Mouse (Mus musculus) embryonic fibroblast, embryonic 13.5 days (primary cell): ENCODE data around the gene Adgrg4.

Experiments used
- CTCF ChIP-seq: IDR thresholded peaks from 2 replicates; pipeline ENCODE4 v1.5.1; 2011; ENCODE audit warnings: mild to moderate bottlenecking, control low read depth, low read length, moderate library complexity, borderline replicate concordance; ENCODE audit not compliant: insufficient read depth
- POLR2A ChIP-seq: IDR thresholded peaks from 2 replicates; pipeline ENCODE4 v1.6.1; 2011; ENCODE audit warnings: low read depth, mild to moderate bottlenecking, control low read depth, low read length, moderate library complexity

GRCm38 (mm10) chrX:57012891-57013290 lies 142.9 kb downstream of the Adgrg4 start:
- TF ChIP-seq CTCF = no peak
- no peak for TF ChIP-seq POLR2A
